Mouse (Mus musculus) cerebellum, adult 9-11 months (tissue): Measurements from ENCODE around the gene Ifitm3.
A peak's percentile ranks its signal among the peaks of the same experiment; 100 is the strongest.
"Not testable (repeated sequence)": the region's sequence is repeated elsewhere in the genome, so short reads cannot be mapped to it uniquely, and the experiment has no call there.

Experiments
- DNase-seq: peaks from one replicate; pipeline ENCODE4 v3.0.0; 2022

Ifitm3 gene

GRCm38 (mm10) chr7:141032458-141033167 is 22.0 kb upstream of the Ifitm3 start:
- no peak for DNase-seq

- no peak for DNase-seq
Observed at GRCm38 (mm10) chr7:141030390-141030789, 19.8 kb upstream of the Ifitm3 start.

GRCm38 (mm10) chr7:141028831-141029230 is 18.3 kb upstream of the Ifitm3 start, which contains the start of gene Gm17387:
Gene Gm17387, plus strand, starts transcription at chr7:141029131.
- DNase-seq, result no peak

DNA sequence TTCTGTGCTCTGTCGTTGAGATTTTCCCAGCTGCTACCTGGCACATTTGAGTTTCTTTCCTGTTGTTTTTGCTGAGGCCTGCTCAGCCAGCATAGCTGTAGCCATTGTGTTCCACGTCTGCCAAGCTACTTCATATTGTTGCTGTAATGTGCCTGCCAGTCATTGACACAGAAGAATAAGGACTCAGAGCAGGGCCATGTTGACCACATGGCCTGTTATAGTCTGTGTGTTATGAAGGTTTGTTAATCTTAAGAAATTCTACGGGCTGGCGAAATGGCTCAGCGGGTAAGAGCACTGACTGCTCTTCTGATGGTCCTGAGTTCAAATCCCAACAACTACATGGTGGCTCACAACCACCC is 16.1 kb upstream of the Ifitm3 start:
- no peak for DNase-seq

DNA sequence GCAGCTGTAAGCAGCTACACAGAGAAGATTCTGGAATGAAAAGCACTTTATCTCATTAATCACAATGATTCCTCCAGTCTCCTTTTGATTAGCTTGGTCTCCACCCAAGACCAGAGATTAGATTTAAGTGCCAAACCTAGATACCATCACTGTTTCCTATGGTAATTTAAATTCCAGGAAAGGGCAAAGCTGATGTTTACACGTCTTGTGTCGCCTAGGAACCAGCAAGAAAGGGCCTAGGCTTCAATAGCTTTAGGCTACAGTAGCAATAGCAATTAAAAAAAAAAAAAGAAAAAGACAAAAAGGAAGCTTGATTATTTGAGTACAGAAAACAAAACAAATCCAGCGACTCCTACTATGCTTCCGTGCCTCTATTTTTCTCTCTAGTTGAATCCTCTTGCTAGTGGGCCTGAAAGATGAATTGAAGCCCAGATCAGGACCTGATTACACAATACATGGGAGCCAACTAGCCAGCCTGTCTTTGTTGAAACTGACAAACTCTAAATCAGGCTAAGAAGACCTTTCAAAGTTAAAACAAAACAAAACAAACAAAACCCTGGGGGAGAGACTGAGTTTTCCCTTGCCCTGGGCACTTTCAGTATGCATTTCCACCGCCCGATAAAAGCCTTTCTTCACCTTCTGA is 15.6 kb upstream of the Ifitm3 start:
- no peak for DNase-seq

DNA sequence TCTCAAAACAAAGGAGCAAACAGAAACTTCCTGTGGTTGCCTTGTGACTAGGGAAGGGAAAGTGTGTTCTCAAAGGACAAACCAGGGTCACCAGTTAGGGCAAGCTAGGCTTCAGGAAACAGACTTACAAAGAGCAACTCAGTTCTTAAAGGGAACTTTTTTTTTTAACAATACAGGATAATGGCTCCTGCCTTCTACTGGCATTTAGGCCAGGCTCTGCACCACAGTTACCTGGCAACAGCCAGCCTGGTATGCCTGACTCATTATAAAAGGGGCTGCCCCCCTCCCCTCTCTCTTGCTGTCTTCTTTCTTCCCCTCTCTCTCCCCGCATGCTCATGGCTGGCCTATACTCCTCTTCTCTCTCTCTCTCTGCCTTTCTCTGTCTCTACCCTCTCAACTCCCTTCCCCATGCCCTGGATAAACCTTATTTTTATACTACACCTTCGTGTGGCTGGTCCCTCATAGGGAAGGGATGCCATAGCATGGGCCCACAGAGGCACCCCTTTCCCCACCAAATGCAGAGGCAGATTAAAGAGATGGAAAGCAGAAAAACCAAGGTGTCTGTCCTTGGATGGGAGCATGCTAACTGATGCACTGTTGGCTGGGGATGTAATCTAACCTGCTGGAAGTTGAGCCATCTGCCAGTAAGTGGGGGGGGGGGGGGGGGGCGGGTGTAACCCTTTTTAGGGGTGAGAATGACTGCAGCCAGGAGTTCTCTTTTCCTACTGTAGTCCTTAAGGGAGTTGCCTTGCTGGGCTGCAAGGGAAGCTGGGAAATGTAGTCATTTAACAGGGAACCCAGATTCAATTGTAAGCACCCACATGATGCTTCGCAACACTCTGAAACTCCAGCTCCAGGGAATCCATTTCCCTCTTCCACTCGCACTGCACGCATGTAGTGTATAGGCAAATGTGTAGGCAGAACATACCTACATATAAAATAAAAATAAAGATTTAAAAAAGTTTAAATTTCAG is 14.6 kb upstream of the Ifitm3 start:
- DNase-seq, result no peak

GRCm38 (mm10) chr7:141021489-141022449 is 11.2 kb upstream of the Ifitm3 start:
- no peak for DNase-seq

DNA sequence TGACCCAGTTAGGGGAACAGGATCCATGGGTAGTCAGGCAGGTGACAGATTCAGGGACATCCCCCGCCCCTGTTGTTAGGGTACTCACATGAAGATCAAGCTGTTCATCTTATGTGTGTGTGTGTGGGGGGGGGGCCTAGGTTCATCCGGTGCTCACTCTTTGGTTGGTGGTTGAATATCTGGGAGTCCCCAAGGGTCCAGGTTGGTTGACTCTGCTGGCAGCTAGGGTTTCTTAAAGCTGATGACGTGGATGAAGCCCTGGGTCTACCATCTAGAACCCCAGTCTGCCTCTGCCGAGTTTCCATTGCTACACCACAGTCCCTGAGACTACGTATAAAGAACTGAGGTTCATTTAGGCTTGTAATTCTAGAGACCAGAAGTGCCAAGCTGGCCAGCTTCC is 8.5 kb upstream of the Ifitm3 start:
- DNase-seq, result no peak

GRCm38 (mm10) chr7:141017824-141018223 is 7.3 kb upstream of the Ifitm3 start, which contains the start of gene Ifitm6:
Gene Ifitm6, minus strand, starts transcription at chr7:141017924.
- DNase-seq, result not testable (repeated sequence)

- no peak for DNase-seq
Observed at GRCm38 (mm10) chr7:141016707-141017697, 6.4 kb upstream of the Ifitm3 start.

DNA sequence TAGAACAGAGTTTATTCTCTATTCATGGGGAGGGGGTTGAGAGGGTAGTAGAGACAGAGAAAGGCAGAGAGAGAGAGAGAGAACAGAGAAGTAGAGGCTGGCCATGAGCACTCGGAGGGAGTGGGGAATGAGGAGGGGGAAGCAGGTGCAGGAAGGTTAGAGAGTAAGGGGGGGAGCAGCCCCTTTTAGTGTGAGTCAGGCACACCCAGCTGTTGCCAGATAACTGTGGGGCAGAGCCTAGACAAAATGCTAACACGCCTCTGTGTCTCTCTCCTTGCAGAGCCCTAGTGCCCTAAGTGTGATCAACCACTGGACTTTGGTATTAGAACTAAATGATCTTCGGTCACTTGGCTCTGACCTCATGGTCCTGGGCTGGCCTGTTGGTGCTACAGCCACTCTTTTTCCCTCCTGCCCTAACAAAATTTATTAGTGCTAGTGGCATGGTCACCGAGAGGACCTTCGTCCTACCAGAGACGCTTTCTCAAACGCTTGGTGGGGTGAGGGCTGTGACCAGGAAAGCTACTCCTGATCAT is 734 bp upstream of the Ifitm3 start:
- DNase-seq, result no peak

DNA sequence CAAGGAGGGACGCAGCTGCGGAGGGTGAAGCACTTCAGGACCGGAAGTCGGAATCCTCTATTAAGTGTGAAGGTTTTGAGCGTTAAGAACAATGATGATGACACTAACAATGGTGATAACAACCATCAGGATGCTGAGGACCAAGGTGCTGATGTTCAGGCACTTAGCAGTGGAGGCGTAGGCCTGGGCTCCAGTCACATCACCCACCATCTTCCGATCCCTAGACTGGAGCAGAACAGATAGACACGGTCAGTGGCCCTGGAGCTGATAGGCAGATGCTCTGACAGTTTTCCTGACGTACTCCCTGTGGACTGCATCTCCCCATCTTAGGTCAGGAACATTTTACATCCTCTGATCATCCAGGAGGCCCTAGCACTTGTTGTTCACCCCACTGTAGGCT is 905 bp downstream of the Ifitm3 start:
- DNase-seq, result no peak

DNA sequence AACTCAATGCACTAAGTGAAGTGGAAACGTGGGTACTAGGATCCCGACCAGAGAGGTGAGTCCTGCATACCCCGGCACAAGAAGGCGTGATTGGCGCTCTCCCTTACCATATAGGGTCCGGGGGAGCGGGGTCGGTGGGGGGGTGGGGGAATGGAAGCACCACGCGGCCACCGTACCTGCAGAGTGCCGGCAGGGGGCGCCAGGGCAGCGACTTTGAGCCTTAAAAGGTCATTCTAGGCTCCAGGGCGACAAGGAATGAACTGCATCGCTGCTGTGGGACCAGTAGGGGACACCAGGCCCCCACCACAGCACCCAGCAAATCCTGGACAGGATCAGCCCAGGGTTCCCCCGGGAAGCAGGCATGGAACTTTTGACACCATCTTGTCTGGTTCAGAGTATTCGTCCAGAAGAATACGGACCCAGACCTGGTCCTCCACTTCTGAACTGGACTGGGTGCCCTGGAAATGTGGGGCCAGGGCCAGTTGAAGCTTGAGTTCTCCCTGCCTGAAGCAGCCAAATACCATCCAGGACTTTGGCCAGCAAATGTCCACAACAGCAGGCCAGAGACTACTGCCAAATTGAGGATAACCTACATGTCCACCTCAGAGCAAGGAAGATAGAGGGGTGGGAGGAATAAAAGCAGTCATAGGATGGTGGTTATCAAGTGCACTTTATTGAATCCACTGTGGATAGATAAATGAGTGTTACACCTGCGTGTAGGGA is 1.5 kb downstream of the Ifitm3 start:
- peak; percentile 47 for DNase-seq

DNA sequence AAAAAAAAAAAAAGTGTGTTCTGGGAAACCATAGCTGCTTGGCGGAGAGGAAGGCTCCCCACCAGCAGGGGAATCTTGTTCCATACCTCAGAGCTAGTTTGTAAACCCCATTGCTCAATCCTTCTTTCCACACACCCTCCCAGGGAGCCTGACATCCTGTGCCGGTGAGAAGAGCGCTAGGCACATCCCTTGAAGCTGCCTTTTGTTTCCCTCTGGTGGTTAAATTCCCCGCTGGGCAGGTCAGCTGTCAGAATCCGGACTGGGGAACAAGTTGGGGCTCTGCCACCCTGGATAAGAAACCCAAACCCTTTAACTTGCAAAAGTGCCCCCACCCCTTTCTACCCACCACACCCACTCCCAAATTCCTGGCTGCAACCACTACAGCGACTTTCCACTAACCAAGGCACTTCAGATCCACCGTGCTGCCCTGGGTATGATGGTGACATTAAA is 2.2 kb downstream of the Ifitm3 start:
- peak; percentile 6 for DNase-seq

DNA sequence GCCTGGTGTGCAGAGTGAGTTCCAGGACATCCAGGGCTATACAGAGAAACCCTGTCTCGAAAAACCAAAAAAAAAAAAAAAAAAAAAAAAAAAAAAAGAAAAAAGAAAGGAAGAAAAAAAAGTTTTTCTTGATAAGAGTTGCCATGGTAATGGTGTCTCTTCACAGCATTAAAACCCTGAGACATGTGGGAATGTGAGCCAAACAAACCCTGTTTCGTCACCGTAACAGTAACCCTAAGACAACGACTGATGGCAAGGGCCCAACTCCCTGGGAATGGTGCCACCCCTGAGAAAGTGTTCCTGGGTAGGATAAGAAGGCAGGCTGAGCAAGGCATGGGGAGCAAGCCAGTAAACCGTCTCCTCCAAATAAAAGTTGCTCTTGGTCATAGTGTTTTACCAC is 3.7 kb downstream of the Ifitm3 start:
- DNase-seq, result no peak

DNA sequence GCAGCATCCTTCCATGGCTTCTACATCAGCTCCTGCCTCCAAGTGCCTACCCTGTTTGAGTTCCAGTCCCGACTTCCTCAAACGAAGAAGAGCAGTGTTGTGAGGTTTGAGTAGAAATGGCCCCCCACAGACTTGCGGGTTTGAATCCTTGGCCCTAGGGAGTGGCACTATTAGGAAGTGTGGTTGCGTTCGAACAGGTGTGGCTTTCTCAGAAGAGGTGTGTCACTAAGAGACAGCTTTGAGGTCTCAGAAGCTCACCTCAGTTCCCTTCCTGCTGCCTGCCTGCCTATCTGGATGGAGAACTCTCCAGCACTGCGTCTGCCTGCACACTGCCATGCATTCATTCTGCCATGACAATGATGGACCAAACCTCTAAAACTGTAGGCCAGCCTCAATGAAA is 4.1 kb downstream of the Ifitm3 start:
- DNase-seq, result no peak

DNA sequence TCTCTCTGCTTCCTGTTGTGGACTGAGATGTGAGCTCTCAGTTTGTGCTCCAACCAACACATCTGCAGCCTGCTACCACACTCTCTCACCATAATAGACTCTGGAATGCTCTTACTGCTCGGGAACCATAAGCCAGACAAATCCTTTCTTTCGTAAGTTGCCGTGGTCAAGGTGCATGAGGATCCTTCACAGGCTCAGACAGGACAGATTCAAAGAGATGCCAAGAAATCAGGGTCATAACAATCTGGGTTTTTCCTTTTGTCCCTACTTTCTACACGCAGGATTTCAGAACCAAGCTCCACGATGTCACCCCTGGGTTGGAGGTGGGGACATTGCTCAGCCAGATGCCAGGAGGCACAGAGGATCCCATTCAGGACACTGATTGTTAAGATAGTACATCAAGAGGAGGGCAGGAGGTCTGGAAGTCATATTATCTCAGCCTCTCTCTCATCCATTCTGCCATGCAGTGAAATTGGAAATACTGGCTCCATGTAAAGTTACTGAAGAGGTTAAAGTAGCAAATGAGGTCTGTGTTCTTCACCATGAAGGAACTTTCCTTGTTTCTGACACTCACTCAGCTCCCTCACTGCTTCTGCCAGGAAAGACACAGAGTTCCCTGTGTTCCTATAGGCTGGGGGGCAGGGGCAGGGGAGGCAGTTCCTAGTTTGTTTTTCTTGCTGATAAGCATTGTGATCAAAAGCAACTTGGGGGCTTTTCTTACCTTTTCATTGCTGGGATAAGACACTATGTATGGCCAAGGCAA is 7.1 kb downstream of the Ifitm3 start:
- no peak for DNase-seq

DNA sequence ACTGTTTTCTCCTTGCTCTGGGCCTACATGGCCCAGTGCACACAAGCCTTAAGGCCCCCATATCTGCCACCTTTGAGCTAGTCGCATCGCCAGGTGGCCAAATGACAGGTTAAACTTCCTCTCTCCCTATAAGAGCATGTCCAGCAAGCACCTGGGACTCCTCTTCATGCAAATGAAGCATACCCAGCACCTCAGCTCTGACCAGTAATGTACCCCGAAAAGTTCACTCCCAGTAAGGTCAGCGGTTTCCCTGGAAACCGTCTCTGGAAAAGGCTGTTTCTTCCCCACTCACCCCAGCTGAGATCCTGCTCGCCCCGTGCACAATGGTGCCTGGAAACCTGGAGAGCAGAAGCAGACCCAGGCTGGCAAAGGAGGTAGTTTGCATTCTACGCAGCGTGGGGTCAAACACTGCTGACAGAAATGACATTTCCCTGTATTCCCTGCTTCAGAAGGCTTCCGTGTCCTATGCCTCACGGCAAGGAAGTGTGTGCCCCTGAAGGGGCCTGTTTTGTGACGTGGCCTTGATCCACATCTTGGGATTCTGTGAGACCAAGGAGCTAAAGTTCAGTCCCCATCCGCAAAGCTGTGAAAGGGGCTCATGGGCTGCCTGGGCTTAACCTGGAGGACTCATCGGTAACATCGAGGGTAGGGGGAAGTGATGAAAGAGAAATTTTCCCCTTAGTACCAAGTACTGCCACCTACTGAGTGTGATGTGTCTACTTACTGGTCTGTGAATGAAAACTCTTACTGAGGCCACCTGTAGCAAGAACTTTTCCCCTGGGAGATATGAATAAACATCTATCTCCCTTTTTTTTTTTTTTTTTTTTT is 9.5 kb downstream of the Ifitm3 start:
- DNase-seq, result no peak
